Mouse (Mus musculus): ENCODE results near the gene Zc3h10. TPM values are rescaled to one million over a fixed set of nuclear protein-coding genes. Genes with fewer than 3 reads are reported as not detected.
"Not testable (repeated sequence)": the region's sequence is repeated elsewhere in the genome, so short reads cannot be mapped to it uniquely, and the experiment has no call there.

Zc3h10 gene
- polyA plus RNA-seq, 1 experiment from 2014 or later: 15.4 TPM

- Histone ChIP-seq H3K36me3 (peaks cover 20% of the 10 kb centered on the region), H3K4me1 (peaks cover 21% of the 10 kb centered on the region), H3K9me3 (replicated peaks) (no peaks in the 10 kb centered on the region), H3K27me3 (ENCODE audit: low read depth, poor library complexity, severe bottlenecking) (no peaks in the 10 kb centered on the region), H3K27ac (replicated peaks) (peak within 1 kb of the TSS; percentile 97), H3K4me3 (peak within 1 kb of the TSS; percentile 84)
- under 1% methylated on average over 31 of the region's 31 CpGs for WGBS
- peak; percentile 92 for DNase-seq (ENCODE audit: low spot score)
Observed at GRCm38 (mm10) chr10:128548947-128549681, 1.5 kb upstream of the Zc3h10 start, which contains the start of gene Rpl41. TSS of gene Rpl41 (minus strand) at chr10:128549305.

GRCm38 (mm10) chr10:128548051-128548791 lies 647 bp upstream of the Zc3h10 start:
- WGBS: under 1% methylated on average over 30 of the region's 30 CpGs
- peak overlapping the region; percentile 97 for H3K27ac ChIP-seq (replicated peaks)
- peak; percentile 36 for DNase-seq (ENCODE audit: low spot score)
- H3K4me3 ChIP-seq: peak overlapping the region; percentile 84
- H3K4me1 ChIP-seq: peaks cover 30% of the 10 kb centered on the region
- not testable (repeated sequence) for H3K27me3 ChIP-seq (ENCODE audit: low read depth, poor library complexity, severe bottlenecking); H3K9me3 ChIP-seq (replicated peaks)
- peaks cover 29% of the 10 kb centered on the region for H3K36me3 ChIP-seq

- no peak for DNase-seq (ENCODE audit: low spot score)
- Histone ChIP-seq H3K9me3 (replicated peaks) (no peaks in the 10 kb centered on the region), H3K27ac (replicated peaks) (peak overlapping the region; percentile 97), H3K4me3 (peak overlapping the region; percentile 84), H3K36me3 (peaks cover 44% of the 10 kb centered on the region), H3K27me3 (ENCODE audit: low read depth, poor library complexity, severe bottlenecking) (no peaks in the 10 kb centered on the region), H3K4me1 (peaks cover 32% of the 10 kb centered on the region)
- WGBS: 31% methylated on average over 7 of the region's 7 CpGs
Observed at GRCm38 (mm10) chr10:128546787-128547186, 787 bp downstream of the Zc3h10 start.

GRCm38 (mm10) chr10:128546361-128546760 lies 1.2 kb downstream of the Zc3h10 start:
- peak overlapping the region; percentile 84 for H3K4me3 ChIP-seq
- no peak for DNase-seq (ENCODE audit: low spot score)
- no peaks in the 10 kb centered on the region for H3K9me3 ChIP-seq (replicated peaks)
- H3K4me1 ChIP-seq: peaks cover 32% of the 10 kb centered on the region
- H3K27ac ChIP-seq (replicated peaks): peak overlapping the region; percentile 97
- H3K36me3 ChIP-seq: peaks cover 48% of the 10 kb centered on the region
- 21% methylated on average over 4 of the region's 4 CpGs for WGBS
- no peaks in the 10 kb centered on the region for H3K27me3 ChIP-seq (ENCODE audit: low read depth, poor library complexity, severe bottlenecking)

GRCm38 (mm10) chr10:128545570-128545898 lies 2.0 kb downstream of the Zc3h10 start:
- Histone ChIP-seq H3K4me1 (peaks cover 32% of the 10 kb centered on the region), H3K27me3 (ENCODE audit: low read depth, poor library complexity, severe bottlenecking) (no peaks in the 10 kb centered on the region), H3K4me3 (no peak overlapping the region), H3K9me3 (replicated peaks) (no peaks in the 10 kb centered on the region), H3K36me3 (peaks cover 52% of the 10 kb centered on the region), H3K27ac (replicated peaks) (no peak overlapping the region)
- no peak for DNase-seq (ENCODE audit: low spot score)
- WGBS: 90% methylated on average over 3 of the region's 3 CpGs

- H3K4me1 ChIP-seq: peaks cover 32% of the 10 kb centered on the region
- no peaks in the 10 kb centered on the region for H3K9me3 ChIP-seq (replicated peaks)
- H3K27ac ChIP-seq (replicated peaks): no peak overlapping the region
- WGBS: 96% methylated on average over 37 of the region's 37 CpGs
- DNase-seq (ENCODE audit: low spot score): no peak
- H3K36me3 ChIP-seq: peaks cover 52% of the 10 kb centered on the region
- H3K27me3 ChIP-seq (ENCODE audit: low read depth, poor library complexity, severe bottlenecking): no peaks in the 10 kb centered on the region
- H3K4me3 ChIP-seq: peak overlapping the region; percentile 1; the same call in 1 of the 2 replicates
Observed at GRCm38 (mm10) chr10:128544674-128545569, 2.7 kb downstream of the Zc3h10 start.

GRCm38 (mm10) chr10:128544151-128544657 lies 3.4 kb downstream of the Zc3h10 start:
- DNase-seq (ENCODE audit: low spot score): no peak
- no peaks in the 10 kb centered on the region for H3K9me3 ChIP-seq (replicated peaks)
- H3K4me1 ChIP-seq: peaks cover 28% of the 10 kb centered on the region
- WGBS: 96% methylated on average over 15 of the region's 15 CpGs
- no peak overlapping the region for H3K27ac ChIP-seq (replicated peaks)
- peaks cover 52% of the 10 kb centered on the region for H3K36me3 ChIP-seq
- peak overlapping the region; percentile 1; the same call in 1 of the 2 replicates for H3K4me3 ChIP-seq
- no peaks in the 10 kb centered on the region for H3K27me3 ChIP-seq (ENCODE audit: low read depth, poor library complexity, severe bottlenecking)

GRCm38 (mm10) chr10:128543100-128543499 lies 4.5 kb downstream of the Zc3h10 start:
- Histone ChIP-seq H3K4me3 (no peak overlapping the region), H3K27ac (replicated peaks) (no peak overlapping the region), H3K4me1 (peaks cover 28% of the 10 kb centered on the region), H3K36me3 (peaks cover 52% of the 10 kb centered on the region), H3K9me3 (replicated peaks) (no peaks in the 10 kb centered on the region), H3K27me3 (ENCODE audit: low read depth, poor library complexity, severe bottlenecking) (no peaks in the 10 kb centered on the region)
- no peak for DNase-seq (ENCODE audit: low spot score)
- 85% methylated on average over 2 of the region's 2 CpGs for WGBS

- 86% methylated on average over 1 of the region's 1 CpGs for WGBS
- Histone ChIP-seq H3K4me1 (peaks cover 9% of the 10 kb centered on the region), H3K9me3 (replicated peaks) (no peaks in the 10 kb centered on the region), H3K4me3 (no peak overlapping the region), H3K27ac (replicated peaks) (no peak overlapping the region), H3K27me3 (ENCODE audit: low read depth, poor library complexity, severe bottlenecking) (no peaks in the 10 kb centered on the region), H3K36me3 (peaks cover 25% of the 10 kb centered on the region)
- DNase-seq (ENCODE audit: low spot score): no peak
Observed at GRCm38 (mm10) chr10:128538340-128538870, 9.2 kb downstream of the Zc3h10 start.

- 17% methylated on average over 18 of the region's 18 CpGs for WGBS
- H3K36me3 ChIP-seq: peaks cover 5% of the 10 kb centered on the region
- H3K27me3 ChIP-seq (ENCODE audit: low read depth, poor library complexity, severe bottlenecking): no peaks in the 10 kb centered on the region
- H3K4me3 ChIP-seq: peak overlapping the region; percentile 37
- H3K4me1 ChIP-seq: peaks cover 5% of the 10 kb centered on the region
- peak overlapping the region; percentile 3; the same call in 1 of the 2 replicates for H3K27ac ChIP-seq (replicated peaks)
- no peaks in the 10 kb centered on the region for H3K9me3 ChIP-seq (replicated peaks)
- DNase-seq (ENCODE audit: low spot score): peak; percentile 86
Observed at GRCm38 (mm10) chr10:128536266-128536940, 11.2 kb downstream of the Zc3h10 start.

GRCm38 (mm10) chr10:128535624-128536265 lies 11.8 kb downstream of the Zc3h10 start:
- Histone ChIP-seq H3K4me3 (peak overlapping the region; percentile 37), H3K4me1 (peaks cover 5% of the 10 kb centered on the region), H3K36me3 (no peaks in the 10 kb centered on the region), H3K27me3 (ENCODE audit: low read depth, poor library complexity, severe bottlenecking) (no peaks in the 10 kb centered on the region), H3K9me3 (replicated peaks) (no peaks in the 10 kb centered on the region), H3K27ac (replicated peaks) (peak overlapping the region; percentile 3; the same call in 1 of the 2 replicates)
- no peak for DNase-seq (ENCODE audit: low spot score)
- WGBS: 80% methylated on average over 4 of the region's 4 CpGs
